ENCODE assay signal across 14 mouse cellular contexts in the genomic region with DNA sequence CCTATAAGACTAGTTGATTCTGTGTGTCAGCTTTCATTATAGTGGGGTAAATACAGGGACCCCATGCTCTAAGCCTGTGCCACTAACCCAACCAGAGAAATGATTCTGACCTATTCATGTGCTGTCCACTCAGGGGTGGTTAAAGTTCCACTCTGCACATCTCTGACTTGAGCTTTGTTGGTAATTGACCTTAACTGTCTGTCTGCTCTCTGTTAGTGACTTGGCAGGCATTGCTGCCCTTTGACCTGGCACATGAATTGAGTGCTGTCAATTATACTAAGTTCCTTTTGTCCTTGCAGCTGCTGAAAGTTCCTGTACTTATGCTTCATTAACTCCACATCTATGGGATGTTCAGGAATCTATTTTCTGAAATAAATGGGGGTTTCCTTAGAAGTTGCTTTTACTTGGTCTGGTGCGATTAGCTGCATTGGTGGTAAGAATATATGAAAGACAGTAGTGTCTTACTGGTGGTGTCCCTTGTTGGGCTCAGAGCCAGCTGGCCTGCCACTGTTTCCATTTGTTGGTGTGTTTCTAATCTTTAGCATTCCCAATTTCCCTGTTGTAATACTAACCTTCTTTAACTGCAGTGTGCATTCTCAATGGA.
A peak's percentile ranks its signal among the peaks of the same experiment; 100 is the strongest.
DNase-seq lines count a peak whose midpoint lies in the region; ATAC-seq lines count a peak whose summit lies in the region.
"Had no signal": no experiment of that assay in that cellular context is flagged by ENCODE, and none has a peak within 500 bp of the region (broad histone marks: within the 10 kb centered on the region; RNA-seq: fewer than 3 reads in every experiment).

No protein-coding gene starts in this region.

- no peak overlapping the region for H3K9ac ChIP-seq in forebrain, embryonic 12.5 days
- no peak overlapping the region for H3K9ac ChIP-seq in midbrain, embryonic 13.5 days (replicated peaks)
- H3K9ac ChIP-seq in midbrain, embryonic 14.5 days (replicated peaks; ENCODE audit: low read length): no peak overlapping the region
- H3K9ac ChIP-seq: heart, embryonic 13.5 days; liver, embryonic 12.5 days had no signal

- no peak overlapping the region for H3K4me3 ChIP-seq in forebrain, embryonic 12.5 days (replicated peaks)
- no peak overlapping the region for H3K4me3 ChIP-seq in forebrain, embryonic 10.5 days
- H3K4me3 ChIP-seq in midbrain, embryonic 13.5 days (replicated peaks): no peak overlapping the region
- H3K4me3 ChIP-seq in midbrain, embryonic 14.5 days (replicated peaks; ENCODE audit: low read depth, low read length): no peak overlapping the region
- H3K4me3 ChIP-seq: heart, embryonic 13.5 days; liver, embryonic 12.5 days had no signal

- peak; percentile 68 for ATAC-seq in forebrain, embryonic 12.5 days (ENCODE audit: low FRiP score)
- peak; percentile 58; the same call in 1 of the 2 replicates for ATAC-seq in midbrain, embryonic 13.5 days
- ATAC-seq in midbrain, embryonic 14.5 days (ENCODE audit: low FRiP score, low TSS enrichment): no peak
- ATAC-seq: inflammation-experienced regulatory T-cells, adult 6 months; liver, embryonic 12.5 days had no signal

- no peak for DNase-seq in forebrain, embryonic 10.5 days (ENCODE audit: extremely low spot score, low spot score)
- DNase-seq in midbrain, embryonic 14.5 days: no peak
- DNase-seq in kidney, adult 9 months: peak; percentile 72
- peak; percentile 63 for DNase-seq in retina, postnatal 1 day
- DNase-seq in left cerebral cortex, adult 11 months (ENCODE audit: low spot score): no peak
- no peak for DNase-seq in urinary bladder, postnatal 14 days (ENCODE audit: low spot score)
- DNase-seq: cerebellum, adult 9-10 months; lung, postnatal 36 days; right cerebral cortex, adult 18-20 months had no signal

- H3K27me3 ChIP-seq in forebrain, embryonic 12.5 days: no peaks in the 10 kb centered on the region
- no peaks in the 10 kb centered on the region for H3K27me3 ChIP-seq in forebrain, embryonic 10.5 days (ENCODE audit: poor library complexity, severe bottlenecking)
- H3K27me3 ChIP-seq in midbrain, embryonic 13.5 days: no peaks in the 10 kb centered on the region
- H3K27me3 ChIP-seq in midbrain, embryonic 14.5 days (ENCODE audit: control insufficient read depth, insufficient read depth, low read length): no peaks in the 10 kb centered on the region
- H3K27me3 ChIP-seq: heart, embryonic 13.5 days; liver, embryonic 12.5 days had no signal

- H3K4me1 ChIP-seq in forebrain, embryonic 12.5 days: no peaks in the 10 kb centered on the region
- peaks cover 8% of the 10 kb centered on the region for H3K4me1 ChIP-seq in forebrain, embryonic 10.5 days
- H3K4me1 ChIP-seq in midbrain, embryonic 13.5 days (replicated peaks): no peaks in the 10 kb centered on the region; the same call in 1 of the 2 replicates
- H3K4me1 ChIP-seq in midbrain, embryonic 14.5 days (ENCODE audit: control insufficient read depth, insufficient read depth, low read length): no peaks in the 10 kb centered on the region
- H3K4me1 ChIP-seq: heart, embryonic 13.5 days; liver, embryonic 12.5 days had no signal

- H3K4me2 ChIP-seq in forebrain, embryonic 12.5 days: no peak overlapping the region
- no peak overlapping the region for H3K4me2 ChIP-seq in midbrain, embryonic 13.5 days (replicated peaks)
- H3K4me2 ChIP-seq in midbrain, embryonic 14.5 days (ENCODE audit: low read length): no peak overlapping the region
- H3K4me2 ChIP-seq: heart, embryonic 13.5 days; liver, embryonic 12.5 days had no signal

- no peak overlapping the region for H3K27ac ChIP-seq in forebrain, embryonic 12.5 days
- H3K27ac ChIP-seq in forebrain, embryonic 10.5 days: no peak overlapping the region
- no peak overlapping the region for H3K27ac ChIP-seq in midbrain, embryonic 13.5 days
- no peak overlapping the region for H3K27ac ChIP-seq in midbrain, embryonic 14.5 days (replicated peaks; ENCODE audit: low read depth, low read length)
- H3K27ac ChIP-seq: heart, embryonic 13.5 days; liver, embryonic 12.5 days had no signal

- no peaks in the 10 kb centered on the region for H3K36me3 ChIP-seq in forebrain, embryonic 12.5 days (replicated peaks)
- H3K36me3 ChIP-seq in forebrain, embryonic 10.5 days (replicated peaks): no peaks in the 10 kb centered on the region
- no peaks in the 10 kb centered on the region for H3K36me3 ChIP-seq in midbrain, embryonic 13.5 days
- no peaks in the 10 kb centered on the region for H3K36me3 ChIP-seq in midbrain, embryonic 14.5 days (ENCODE audit: control insufficient read depth, insufficient read depth, low read length)
- H3K36me3 ChIP-seq: heart, embryonic 13.5 days; liver, embryonic 12.5 days had no signal

- H3K9me3 ChIP-seq in forebrain, embryonic 12.5 days: no peaks in the 10 kb centered on the region
- no peaks in the 10 kb centered on the region for H3K9me3 ChIP-seq in forebrain, embryonic 10.5 days
- H3K9me3 ChIP-seq in midbrain, embryonic 13.5 days: no peaks in the 10 kb centered on the region
- no peaks in the 10 kb centered on the region for H3K9me3 ChIP-seq in midbrain, embryonic 14.5 days (ENCODE audit: control insufficient read depth, low read length)
- H3K9me3 ChIP-seq: heart, embryonic 13.5 days; liver, embryonic 12.5 days had no signal

- WGBS in forebrain, embryonic 12.5 days: 24% methylated on average over 1 of the region's 1 CpGs
- 23% methylated on average over 1 of the region's 1 CpGs for WGBS in forebrain, embryonic 10.5 days
- WGBS in midbrain, embryonic 13.5 days: 15% methylated on average over 1 of the region's 1 CpGs
- WGBS in midbrain, embryonic 14.5 days: 12% methylated on average over 1 of the region's 1 CpGs

Comparison
In these comparisons a context has a peak if more than half of its experiments do, and no peak if none do; other contexts are left out.
1. DNase-seq: peak in kidney, adult 9 months (single experiment) and retina, postnatal 1 day (single experiment); none in forebrain, embryonic 10.5 days (single experiment), midbrain, embryonic 14.5 days (single experiment), left cerebral cortex, adult 11 months (single experiment) and urinary bladder, postnatal 14 days (single experiment).